Mouse (Mus musculus): ENCODE data around the gene Bbc3.

Gene Bbc3

GRCm38 (mm10) chr7:16317094-16317493 lies 8.9 kb downstream of the Bbc3 start:
- no peak for DNase-seq (ENCODE audit: low spot score)

DNA sequence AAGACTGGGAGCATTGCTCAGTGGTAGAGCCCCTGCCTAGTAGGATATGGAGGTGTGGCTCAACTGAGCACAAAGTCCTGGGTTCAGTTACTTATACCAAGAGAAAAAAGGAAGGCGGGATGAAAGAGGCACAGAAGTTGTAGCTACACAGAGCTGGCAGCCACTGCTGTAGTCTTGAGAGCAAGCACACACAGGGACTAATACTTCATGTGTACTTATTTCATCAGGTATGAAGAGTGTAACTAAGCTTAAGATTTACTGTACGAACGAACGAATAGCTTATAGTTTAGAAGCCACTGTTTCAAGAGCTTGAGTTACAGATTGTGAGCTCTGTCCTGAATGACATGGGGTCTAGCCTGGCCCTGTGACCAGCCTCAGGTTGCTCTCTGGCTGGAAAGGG lies 11.0 kb downstream of the Bbc3 start:
- DNase-seq (ENCODE audit: low spot score), result no peak

DNA sequence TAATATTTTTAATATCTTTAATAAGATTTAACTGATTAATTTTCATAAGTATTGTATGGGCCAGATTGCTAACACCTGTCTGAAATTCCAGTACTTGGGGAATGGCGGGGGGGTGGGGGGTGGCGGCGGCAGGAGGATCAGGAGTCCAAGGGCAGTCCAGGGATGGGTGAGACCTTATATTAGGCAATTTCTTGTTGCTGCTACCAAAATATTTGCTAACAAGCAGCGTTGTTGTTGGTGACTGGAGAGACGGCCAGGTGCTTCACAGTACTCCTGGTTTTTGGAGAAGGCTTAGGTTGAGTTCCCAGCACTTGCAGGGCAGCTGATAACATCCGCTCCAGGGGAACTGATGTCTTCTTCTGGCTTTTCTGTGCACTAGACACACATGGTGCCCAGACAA lies 12.3 kb downstream of the Bbc3 start:
- DNase-seq (ENCODE audit: low spot score), result no peak

DNA sequence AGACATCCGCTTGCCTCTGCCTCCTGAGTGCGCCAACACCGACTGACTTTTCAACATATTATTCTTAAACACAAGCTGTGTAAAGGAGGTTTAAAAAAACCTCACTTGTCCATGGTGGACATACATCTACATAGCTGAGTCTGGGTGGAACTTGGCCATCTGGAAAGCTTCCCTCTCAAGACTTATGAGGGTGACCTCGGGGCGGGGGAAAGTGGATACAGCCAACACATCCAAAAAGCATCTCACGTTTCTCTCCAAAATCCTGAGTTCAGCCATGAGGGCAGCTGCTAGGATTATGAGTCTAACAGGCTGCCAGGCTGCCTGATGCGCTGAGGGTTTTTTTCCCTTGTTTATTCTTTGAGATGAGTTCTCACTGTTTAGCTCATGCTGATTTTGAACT lies 16.5 kb downstream of the Bbc3 start:
- no peak for DNase-seq (ENCODE audit: low spot score)

GRCm38 (mm10) chr7:16325920-16326606 lies 17.9 kb downstream of the Bbc3 start:
- peak; percentile 83 for DNase-seq (ENCODE audit: low spot score)

DNA sequence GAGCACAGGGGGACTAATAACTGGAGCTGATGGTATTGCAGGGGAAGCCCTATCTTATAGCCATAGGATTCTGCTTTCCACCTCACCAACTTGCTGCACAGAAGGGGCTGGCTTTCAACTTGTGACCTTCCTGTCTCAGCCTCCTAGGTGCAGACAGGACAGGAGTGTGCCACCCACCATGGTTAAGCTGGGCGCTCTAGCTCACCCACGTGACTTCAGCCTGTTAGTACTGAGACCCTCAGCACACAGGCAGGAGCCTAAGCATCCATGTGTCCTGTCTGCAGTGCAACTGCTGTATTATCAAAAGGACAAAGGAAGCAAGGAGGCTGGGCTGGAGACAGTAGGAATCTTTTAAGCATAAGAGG lies 18.4 kb downstream of the Bbc3 start:
- no peak for DNase-seq (ENCODE audit: low spot score)

DNA sequence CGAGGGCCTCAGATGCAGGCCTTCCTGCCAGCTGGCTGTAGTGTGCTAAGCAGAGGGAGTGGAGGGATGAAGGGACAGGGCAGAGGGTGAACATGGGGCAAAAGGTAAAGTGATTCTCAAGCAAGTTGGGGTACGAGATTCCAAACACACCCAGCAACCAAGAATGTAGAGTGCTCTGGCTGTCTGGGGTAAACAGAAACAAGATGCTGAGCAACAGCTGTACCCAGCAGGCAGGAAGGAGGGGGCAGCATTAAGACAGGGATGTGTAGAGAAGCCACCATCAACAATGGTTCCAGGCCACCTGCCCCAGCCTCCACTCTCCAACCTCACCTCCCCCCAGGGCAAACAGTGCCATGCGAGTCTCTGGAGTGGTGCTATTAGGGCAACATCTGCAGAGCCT lies 21.0 kb downstream of the Bbc3 start:
- no peak for DNase-seq (ENCODE audit: low spot score)

- DNase-seq (ENCODE audit: low spot score), result no peak
Observed at GRCm38 (mm10) chr7:16337733-16338132, 29.5 kb downstream of the Bbc3 start.

GRCm38 (mm10) chr7:16344598-16344997 lies 36.4 kb downstream of the Bbc3 start:
- DNase-seq (ENCODE audit: low spot score), result no peak

- no peak for DNase-seq (ENCODE audit: low spot score)
Observed at GRCm38 (mm10) chr7:16345297-16345696, 37.1 kb downstream of the Bbc3 start.

GRCm38 (mm10) chr7:16349999-16350398 lies 41.8 kb downstream of the Bbc3 start:
- DNase-seq (ENCODE audit: low spot score), result no peak

GRCm38 (mm10) chr7:16355854-16356594 lies 47.8 kb downstream of the Bbc3 start:
- DNase-seq (ENCODE audit: low spot score), result no peak

- peak; percentile 10 for DNase-seq (ENCODE audit: low spot score)
Observed at GRCm38 (mm10) chr7:16357602-16358001, 49.4 kb downstream of the Bbc3 start.

GRCm38 (mm10) chr7:16364319-16364718 lies 56.1 kb downstream of the Bbc3 start:
- no peak for DNase-seq (ENCODE audit: low spot score)

GRCm38 (mm10) chr7:16364901-16365500 lies 56.8 kb downstream of the Bbc3 start:
- no peak for DNase-seq (ENCODE audit: low spot score)

- no peak for DNase-seq (ENCODE audit: low spot score)
Observed at GRCm38 (mm10) chr7:16366133-16366646, 58.0 kb downstream of the Bbc3 start.

- DNase-seq (ENCODE audit: low spot score), result no peak
Observed at GRCm38 (mm10) chr7:16366669-16367068, 58.5 kb downstream of the Bbc3 start.

All from adipocyte (in vitro differentiated cells).